Mouse (Mus musculus): Measurements from ENCODE around the gene Lrp5. TPM values are rescaled to one million over a fixed set of nuclear protein-coding genes. Genes with fewer than 3 reads are reported as not detected.

Lrp5 gene
- total and polyA plus RNA-seq, 3 experiments: 16.1 to 31.9 TPM; not detected in 1

GRCm38 (mm10) chr19:3550101-3550500 is 136.3 kb downstream of the Lrp5 start:
- no peak for DNase-seq (ENCODE audit: low read depth, low spot score)
- Histone ChIP-seq H3K27me3 (ENCODE audit: control insufficient read depth in 1 of 2, insufficient read depth in 2 of 2, low read length in 2 of 2) (no peaks in the 10 kb centered on the region), H3K9ac (ENCODE audit: control insufficient read depth, low read depth, low read length, poor library complexity, severe bottlenecking) (no peak overlapping the region), H3K4me3 (ENCODE audit: control insufficient read depth in 1 of 2, insufficient read depth in 1 of 2, low read depth in 2 of 2, low read length in 2 of 2) (no peak overlapping the region), H3K36me3 (ENCODE audit: control insufficient read depth in 1 of 2, insufficient read depth in 2 of 2, low read length in 2 of 2) (peaks cover 0 to 4% of the 10 kb centered on the region in 2 experiments; a peak in 3 of 4 replicates), H3K9me3 (replicated peaks; ENCODE audit: insufficient read depth, low read length) (no peaks in the 10 kb centered on the region), H3K4me1 (ENCODE audit: control insufficient read depth in 1 of 2, insufficient read depth in 2 of 2, low read length in 2 of 2) (no peaks in the 10 kb centered on the region), H3K27ac (ENCODE audit: control insufficient read depth, low read depth, low read length) (no peak overlapping the region), H3K79me2 (ENCODE audit: control insufficient read depth, insufficient read depth, low read length, poor library complexity) (peaks cover 57% of the 10 kb centered on the region)
- TF ChIP-seq MXI1 (IDR thresholded peaks at IDR 0.05; ENCODE audit: low read depth, low read length) (no peak), USF1 (IDR thresholded peaks at IDR 0.05; ENCODE audit: low read depth, low read length) (no peak), MAZ (IDR thresholded peaks at IDR 0.05; ENCODE audit: low read depth, low read length) (no peak), TBP (IDR thresholded peaks at IDR 0.05; ENCODE audit: low read depth, low read length) (no peak), CHD1 (IDR thresholded peaks at IDR 0.05; ENCODE audit: low read depth, low read length) (no peak), EP300 (IDR thresholded peaks at IDR 0.05; ENCODE audit: low read depth in 1 of 2, low read length in 2 of 2) (no peak), MYB (IDR thresholded peaks at IDR 0.05; ENCODE audit: low read depth, low read length) (no peak), HCFC1 (IDR thresholded peaks at IDR 0.05; ENCODE audit: low read depth, low read length) (no peak)

- no peak overlapping the region for H3K4me3 ChIP-seq (ENCODE audit: control insufficient read depth in 1 of 2, insufficient read depth in 1 of 2, low read depth in 2 of 2, low read length in 2 of 2)
- TF ChIP-seq CHD1 (IDR thresholded peaks at IDR 0.05; ENCODE audit: low read depth, low read length): no peak
- no peak overlapping the region for H3K27ac ChIP-seq (ENCODE audit: control insufficient read depth, low read depth, low read length)
- H3K9ac ChIP-seq (ENCODE audit: control insufficient read depth, low read depth, low read length, poor library complexity, severe bottlenecking): no peak overlapping the region
- H3K79me2 ChIP-seq (ENCODE audit: control insufficient read depth, insufficient read depth, low read length, poor library complexity): peaks cover 54% of the 10 kb centered on the region
- H3K4me1 ChIP-seq (ENCODE audit: control insufficient read depth in 1 of 2, insufficient read depth in 2 of 2, low read length in 2 of 2): no peaks in the 10 kb centered on the region
- no peak for DNase-seq (ENCODE audit: low read depth, low spot score)
- H3K9me3 ChIP-seq (replicated peaks; ENCODE audit: insufficient read depth, low read length): no peaks in the 10 kb centered on the region
- H3K36me3 ChIP-seq (ENCODE audit: control insufficient read depth in 1 of 2, insufficient read depth in 2 of 2, low read length in 2 of 2): peaks cover 0 to under 1% of the 10 kb centered on the region in 2 experiments; a peak in 3 of 4 replicates
- H3K27me3 ChIP-seq (ENCODE audit: control insufficient read depth in 1 of 2, insufficient read depth in 2 of 2, low read length in 2 of 2): no peaks in the 10 kb centered on the region
Observed at GRCm38 (mm10) chr19:3549263-3549662, 137.1 kb downstream of the Lrp5 start.

GRCm38 (mm10) chr19:3548311-3548710 is 138.1 kb downstream of the Lrp5 start:
- Histone ChIP-seq H3K9ac (ENCODE audit: control insufficient read depth, low read depth, low read length, poor library complexity, severe bottlenecking) (no peak overlapping the region), H3K79me2 (ENCODE audit: control insufficient read depth, insufficient read depth, low read length, poor library complexity) (peaks cover 49% of the 10 kb centered on the region), H3K4me3 (ENCODE audit: control insufficient read depth in 1 of 2, insufficient read depth in 1 of 2, low read depth in 2 of 2, low read length in 2 of 2) (no peak overlapping the region), H3K9me3 (replicated peaks; ENCODE audit: insufficient read depth, low read length) (no peaks in the 10 kb centered on the region), H3K27ac (ENCODE audit: control insufficient read depth, low read depth, low read length) (no peak overlapping the region), H3K4me1 (ENCODE audit: control insufficient read depth in 1 of 2, insufficient read depth in 2 of 2, low read length in 2 of 2) (no peaks in the 10 kb centered on the region), H3K27me3 (ENCODE audit: control insufficient read depth in 1 of 2, insufficient read depth in 2 of 2, low read length in 2 of 2) (no peaks in the 10 kb centered on the region), H3K36me3 (ENCODE audit: control insufficient read depth in 1 of 2, insufficient read depth in 2 of 2, low read length in 2 of 2) (peaks cover 2 to 4% of the 10 kb centered on the region in 2 experiments; a peak in 3 of 4 replicates)
- DNase-seq (ENCODE audit: low read depth, low spot score): no peak
- TF ChIP-seq SIN3A (IDR thresholded peaks at IDR 0.05; ENCODE audit: low read length): no peak
- TF ChIP-seq ZNF384 (IDR thresholded peaks at IDR 0.05; ENCODE audit: low read depth, low read length): no peak
- TF ChIP-seq CTCF (IDR thresholded peaks at IDR 0.05 in 2 of 3, conservative IDR thresholded peaks at IDR 0.05 in 1 of 3; ENCODE audit: control insufficient read depth in 1 of 3, insufficient read depth in 1 of 3, low read depth in 2 of 3, low read length in 3 of 3, poor library complexity in 1 of 3, severe bottlenecking in 1 of 3): no peak
- no peak for TF ChIP-seq MAX (IDR thresholded peaks at IDR 0.05; ENCODE audit: low read length)
- TF ChIP-seq MAFK (IDR thresholded peaks at IDR 0.05; ENCODE audit: borderline replicate concordance, low read depth, low read length): no peak
- TF ChIP-seq KAT2A (conservative IDR thresholded peaks at IDR 0.05; ENCODE audit: low read depth, low read length): no peak
- TF ChIP-seq EP300 (IDR thresholded peaks at IDR 0.05; ENCODE audit: low read depth in 1 of 2, low read length in 2 of 2): no peak

Data from MEL (cell line).